8 mouse cellular contexts compared by ENCODE assay signal in the genomic region with DNA sequence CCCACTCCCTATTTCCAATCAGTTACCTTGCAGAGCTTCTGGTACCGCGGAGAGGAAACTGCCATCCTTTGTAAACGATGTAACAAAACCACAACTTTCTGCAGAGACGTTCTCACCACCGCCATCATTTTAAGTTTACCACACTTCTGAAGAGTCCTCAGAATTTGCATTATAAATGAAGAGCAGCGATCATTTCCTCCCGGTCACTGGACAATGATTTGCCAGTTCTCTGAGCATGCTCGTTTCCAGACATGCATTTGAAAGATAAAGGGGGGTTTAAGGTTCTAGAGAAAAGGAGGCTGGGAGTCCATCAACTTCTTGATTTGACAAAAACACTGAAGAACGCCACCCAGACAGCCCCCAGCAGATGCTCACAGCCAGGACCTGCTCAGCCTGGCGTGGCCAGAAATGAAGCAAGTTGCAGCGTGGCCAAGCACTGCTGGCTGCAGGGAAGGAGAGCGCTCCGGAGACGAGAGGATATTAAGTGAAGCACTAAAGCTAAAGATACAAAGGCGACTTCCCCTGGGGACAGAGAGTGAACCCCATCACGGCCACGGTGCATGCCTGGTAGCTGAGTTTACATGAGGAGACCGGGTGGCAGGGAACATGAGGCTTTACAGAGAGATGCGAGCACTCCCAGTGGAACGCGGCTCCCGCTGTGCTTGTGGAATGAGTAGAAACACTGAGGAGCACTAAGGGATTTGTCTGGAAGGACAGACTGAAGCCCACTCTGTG.
A peak's percentile ranks its signal among the peaks of the same experiment; 100 is the strongest.
DNase-seq lines count a peak whose midpoint lies in the region; ATAC-seq and TF ChIP-seq lines count a peak whose summit lies in the region.

No protein-coding gene starts in this region.

- peak overlapping the region; percentile 42 for H3K4me2 ChIP-seq in lung, embryonic 15.5 days
- peak overlapping the region; percentile 60 for H3K4me2 ChIP-seq in neural tube, embryonic 11.5 days (ENCODE audit: low read depth)

- no peak for DNase-seq in lung, postnatal 25 days (ENCODE audit: low spot score)
- DNase-seq in cerebellum, adult 2 months, result peak; percentile 49 to 59
- DNase-seq in forelimb bud, embryonic 11.5 days (ENCODE audit: low read depth, low spot score), result peak; percentile 26
- peak; percentile 31 for DNase-seq in left cerebral cortex, adult 11 months (ENCODE audit: low spot score)
- DNase-seq in neural tube, embryonic 11.5 days (ENCODE audit: low spot score), result peak; percentile 62
- DNase-seq in urinary bladder, adult 18-20 months (ENCODE audit: low spot score in 2 of 2), result no peak
- no peak for DNase-seq in adrenal gland, postnatal 25 days

- no peak for TF ChIP-seq POLR2A in cerebellum, adult 2 months (IDR thresholded peaks at IDR 0.05; ENCODE audit: borderline replicate concordance, insufficient read depth, low read length)

- H3K9ac ChIP-seq in lung, embryonic 15.5 days, result no peak overlapping the region
- peak overlapping the region; percentile 63 for H3K9ac ChIP-seq in neural tube, embryonic 11.5 days (ENCODE audit: low read length)

- H3K4me1 ChIP-seq in lung, embryonic 15.5 days, result no peaks in the 10 kb centered on the region
- no peaks in the 10 kb centered on the region for H3K4me1 ChIP-seq in cerebellum, adult 2 months (ENCODE audit: control insufficient read depth, insufficient read depth, low read length)
- H3K4me1 ChIP-seq in neural tube, embryonic 11.5 days (ENCODE audit: control insufficient read depth, insufficient read depth, low read length), result 0 out of 2 replicates have a peak, but pooled peaks cover 3% of the 10 kb centered on the region

- ATAC-seq in lung, embryonic 15.5 days (ENCODE audit: borderline replicate concordance, extremely low read depth, low FRiP score, low TSS enrichment), result no peak; the same call in 1 of the 2 replicates
- peak; percentile 63 for ATAC-seq in neural tube, embryonic 11.5 days (ENCODE audit: insufficient read depth, low FRiP score, low TSS enrichment)

- 23% methylated on average over 22 of the region's 22 CpGs for WGBS in lung, embryonic 15.5 days
- WGBS in cerebellum, adult 2 months, result 7% methylated on average over 22 of the region's 22 CpGs
- WGBS in neural tube, embryonic 11.5 days, result 2% methylated on average over 22 of the region's 22 CpGs

- H3K27me3 ChIP-seq in lung, embryonic 15.5 days, result no peaks in the 10 kb centered on the region
- H3K27me3 ChIP-seq in cerebellum, adult 2 months (ENCODE audit: control insufficient read depth, insufficient read depth, low read length), result no peaks in the 10 kb centered on the region
- H3K27me3 ChIP-seq in neural tube, embryonic 11.5 days (ENCODE audit: control insufficient read depth, insufficient read depth, low read length), result no peaks in the 10 kb centered on the region

- no peak for TF ChIP-seq CTCF in cerebellum, adult 2 months (IDR thresholded peaks at IDR 0.05; ENCODE audit: borderline replicate concordance, insufficient read depth, low read depth, low read length)

- no peak overlapping the region for H3K4me3 ChIP-seq in lung, embryonic 15.5 days
- H3K4me3 ChIP-seq in cerebellum, adult 2 months (replicated peaks; ENCODE audit: insufficient read depth, low read depth, low read length), result peak overlapping the region; percentile 54
- H3K4me3 ChIP-seq in neural tube, embryonic 11.5 days (ENCODE audit: low read depth, low read length), result peak overlapping the region; percentile 34

- no peaks in the 10 kb centered on the region for H3K36me3 ChIP-seq in lung, embryonic 15.5 days
- no peaks in the 10 kb centered on the region for H3K36me3 ChIP-seq in neural tube, embryonic 11.5 days (ENCODE audit: control insufficient read depth, insufficient read depth, low read length)

- no peaks in the 10 kb centered on the region for H3K9me3 ChIP-seq in lung, embryonic 15.5 days
- H3K9me3 ChIP-seq in neural tube, embryonic 11.5 days (ENCODE audit: control insufficient read depth, low read length), result no peaks in the 10 kb centered on the region

- H3K27ac ChIP-seq in lung, embryonic 15.5 days, result no peak overlapping the region
- H3K27ac ChIP-seq in cerebellum, adult 2 months (ENCODE audit: insufficient read depth, low read length), result no peak overlapping the region
- H3K27ac ChIP-seq in neural tube, embryonic 11.5 days (ENCODE audit: low read depth, low read length), result peak overlapping the region; percentile 57

Comparison
In these comparisons a context has a peak if more than half of its experiments do, and no peak if none do; other contexts are left out.
1. DNase-seq: peak in cerebellum, adult 2 months (2 of 2), forelimb bud, embryonic 11.5 days (single experiment), left cerebral cortex, adult 11 months (single experiment) and neural tube, embryonic 11.5 days (single experiment); none in lung, postnatal 25 days (single experiment), urinary bladder, adult 18-20 months (0 of 2) and adrenal gland, postnatal 25 days (single experiment).